Mouse (Mus musculus): ENCODE measurements at regions not wholly inside any gene's neighbourhood (a gene's known extent, or its start where the extent isn't known, plus 50 kb on each side); places are given as distances from the start of the nearest gene placed in this dataset.

DNA sequence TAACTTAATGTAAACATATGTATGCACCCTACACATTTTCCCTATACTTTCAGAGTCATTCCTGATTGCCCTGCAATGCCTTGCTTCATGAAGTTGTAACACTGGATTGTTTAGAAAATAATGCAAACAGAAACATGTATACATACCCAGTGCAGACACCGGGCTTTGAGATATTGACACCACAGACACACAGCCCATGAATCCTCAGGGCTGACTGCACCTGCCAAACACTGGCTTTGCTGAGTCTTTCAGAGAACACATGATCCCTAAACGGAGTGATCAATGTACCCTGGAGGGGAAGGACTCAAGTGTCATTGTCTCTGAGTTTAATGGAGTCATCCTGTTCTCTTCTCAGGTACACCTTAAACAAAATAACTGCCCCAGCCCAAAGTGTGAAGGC is 519.4 kb upstream of the Mki67 start:
- no peak for DNase-seq (ENCODE audit: low spot score in 2 of 2)

DNA sequence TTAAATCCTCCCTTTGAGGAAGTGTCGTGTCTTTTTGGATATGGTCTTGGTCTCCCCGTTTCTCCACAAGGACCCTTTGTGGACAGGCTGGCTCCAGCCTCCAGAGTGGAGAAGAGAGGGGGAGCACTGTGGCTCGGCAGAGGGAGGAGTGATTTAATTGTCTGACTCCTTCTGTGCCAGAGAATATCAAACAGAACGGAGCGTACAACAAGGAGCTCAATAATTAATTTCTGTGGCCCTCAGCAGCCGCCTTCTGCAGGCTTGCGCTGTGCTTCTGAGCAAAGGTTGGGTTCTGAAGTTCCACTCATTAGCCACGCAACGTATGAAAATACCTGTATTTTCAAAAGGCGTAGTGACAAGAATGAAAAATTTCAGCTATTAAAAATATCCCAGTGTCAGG is 520.2 kb upstream of the Mki67 start:
- no peak for DNase-seq (ENCODE audit: low spot score in 2 of 2)

GRCm38 (mm10) chr7:136265691-136266090 is 549.5 kb upstream of the Mki67 start:
- no peak for DNase-seq (ENCODE audit: low spot score in 2 of 2)

DNA sequence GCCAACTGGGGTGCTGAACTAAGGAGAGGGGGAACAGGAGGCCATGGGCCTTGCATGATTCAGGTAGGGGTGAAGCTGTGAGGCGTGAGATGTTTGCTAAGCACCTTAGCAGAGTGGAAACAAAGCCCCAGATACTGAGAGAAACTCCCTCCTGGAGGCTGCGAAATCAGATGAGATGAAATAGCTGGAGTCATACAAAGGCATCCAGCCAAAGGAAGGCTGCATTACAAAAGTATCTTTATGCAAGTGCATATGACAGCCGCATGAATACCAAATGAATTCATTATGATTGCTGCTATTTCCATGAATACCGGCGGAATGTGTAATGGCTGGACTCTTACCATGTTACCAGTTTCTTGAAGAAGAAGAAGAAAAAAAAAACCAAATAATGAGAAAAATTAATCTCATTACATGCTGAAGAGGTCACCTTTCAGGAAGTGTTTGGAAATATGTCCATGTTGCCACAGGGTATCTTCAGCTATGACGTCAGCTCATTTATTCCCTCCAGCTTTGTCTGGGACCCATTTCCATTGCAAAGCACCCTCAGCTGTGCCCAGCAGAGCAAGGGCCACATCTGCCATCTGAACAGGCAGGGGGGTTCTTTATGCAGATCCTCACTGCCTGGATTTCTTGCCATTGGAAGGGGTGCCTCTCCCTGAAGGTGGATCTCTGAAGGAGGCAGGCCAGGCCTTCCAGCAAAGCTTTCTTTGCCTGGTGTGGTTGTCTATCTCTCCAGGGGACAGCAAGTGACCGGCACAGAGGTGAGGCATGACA is 551.7 kb upstream of the Mki67 start:
- no peak for DNase-seq (ENCODE audit: low spot score in 2 of 2)

DNA sequence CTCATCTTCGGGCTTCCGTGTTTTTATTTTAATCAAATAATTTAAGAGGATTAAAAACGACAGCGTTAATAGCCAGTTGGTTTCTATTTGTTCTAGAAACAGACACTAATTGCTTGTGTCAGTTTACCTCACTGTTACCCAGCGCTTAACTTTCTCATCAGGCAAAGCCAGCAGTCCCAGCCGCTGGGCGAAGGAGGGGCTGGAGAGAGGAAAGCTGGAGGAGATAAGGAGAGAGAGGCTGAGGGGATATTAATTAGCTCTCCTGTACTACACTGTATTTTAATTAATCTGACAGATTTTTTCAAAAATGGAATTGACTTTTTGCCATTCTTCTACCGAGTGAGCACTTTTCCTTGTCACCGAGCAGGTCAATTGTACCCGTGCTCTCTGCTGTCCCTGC is 559.5 kb upstream of the Mki67 start:
- DNase-seq (ENCODE audit: low spot score in 2 of 2), result no peak

DNA sequence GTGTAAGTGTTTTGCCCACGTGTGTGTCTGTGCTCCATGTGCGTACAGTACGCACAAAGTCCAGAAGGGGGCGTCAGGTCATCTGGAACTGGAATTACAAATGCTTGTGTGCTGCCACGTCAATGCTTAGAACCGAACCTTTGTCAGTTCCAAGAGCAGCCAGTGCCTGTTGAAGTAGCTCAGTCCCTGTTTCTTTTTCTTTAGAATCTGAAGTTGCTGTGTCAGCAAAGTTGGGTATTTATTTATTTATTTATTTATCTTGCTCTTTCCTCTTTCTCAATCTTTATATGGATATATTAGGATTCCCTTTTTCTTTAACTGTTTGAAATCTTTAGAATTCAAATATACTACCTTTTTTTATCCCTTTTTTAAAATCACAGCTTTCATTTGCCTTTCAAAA is 567.6 kb upstream of the Mki67 start:
- no peak for DNase-seq (ENCODE audit: low spot score in 2 of 2)

DNA sequence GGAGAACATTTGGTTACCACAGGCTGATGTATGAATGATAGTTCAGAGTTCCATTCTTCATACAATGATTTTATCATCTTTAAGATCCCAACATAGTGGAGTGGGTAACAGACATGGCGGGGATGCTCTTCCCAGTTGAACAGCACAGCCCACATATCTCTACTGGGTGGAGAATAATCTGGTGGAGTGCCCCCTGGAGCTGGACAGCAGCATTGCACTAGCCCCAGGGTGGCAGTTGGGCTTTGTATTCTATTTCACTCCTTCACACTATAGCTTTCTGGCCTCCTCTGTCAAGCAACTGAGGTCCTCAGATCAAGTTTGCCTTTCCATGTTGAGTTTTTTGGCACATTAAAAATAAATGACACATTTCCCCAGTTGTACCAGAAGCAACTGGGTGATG is 569.4 kb upstream of the Mki67 start:
- DNase-seq (ENCODE audit: low spot score in 2 of 2), result no peak

DNA sequence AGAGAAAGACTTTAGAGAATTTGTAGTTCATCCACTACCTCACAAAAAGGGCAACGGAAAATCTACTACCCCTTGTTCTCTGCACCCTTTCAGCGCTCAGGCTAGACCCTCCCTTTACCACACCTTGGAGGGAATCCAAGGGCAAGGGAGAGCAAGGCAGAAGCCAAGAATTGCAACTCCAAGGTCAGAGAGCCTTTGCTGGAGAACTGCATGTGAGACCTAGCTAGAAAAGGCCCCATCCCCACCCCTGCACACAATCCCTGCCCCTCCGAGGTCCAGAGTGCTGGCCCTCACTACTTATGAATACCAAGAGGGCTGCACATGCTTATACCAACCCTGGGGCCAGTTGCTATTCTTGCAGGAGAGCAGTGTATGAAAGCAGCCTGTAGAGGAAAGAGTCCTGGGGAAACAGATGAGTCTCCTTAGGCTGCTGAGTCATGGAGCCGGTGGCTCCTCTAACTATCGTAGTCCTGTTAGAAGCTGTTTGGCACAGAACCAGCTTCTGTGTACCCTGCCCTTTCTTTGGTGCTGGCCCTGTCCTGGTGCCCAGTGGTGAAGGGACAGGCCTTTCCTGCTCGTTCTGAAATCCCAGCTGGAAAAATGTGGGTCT is 577.5 kb upstream of the Mki67 start:
- no peak for DNase-seq (ENCODE audit: low spot score in 2 of 2)

DNA sequence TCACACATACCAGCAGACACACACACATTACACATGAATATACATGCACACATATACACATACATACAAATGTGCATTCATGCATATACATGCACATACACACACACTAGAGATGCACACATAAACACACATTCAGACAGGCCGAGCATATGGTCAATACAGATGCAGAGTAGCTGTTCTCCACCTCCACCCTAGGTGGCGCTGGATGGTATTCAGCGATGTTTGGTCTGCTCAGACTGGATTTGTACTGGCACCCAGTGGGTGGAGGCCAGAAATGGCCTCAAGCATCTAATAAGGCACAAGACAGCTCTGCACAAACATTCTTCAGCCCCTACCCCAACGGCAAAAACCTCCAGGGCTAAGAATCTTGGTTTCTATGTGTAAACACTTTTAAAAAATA is 578.3 kb upstream of the Mki67 start:
- no peak for DNase-seq (ENCODE audit: low spot score in 2 of 2)

GRCm38 (mm10) chr7:136297901-136298513 is 581.8 kb upstream of the Mki67 start:
- DNase-seq (ENCODE audit: low spot score in 2 of 2), result no peak

DNA sequence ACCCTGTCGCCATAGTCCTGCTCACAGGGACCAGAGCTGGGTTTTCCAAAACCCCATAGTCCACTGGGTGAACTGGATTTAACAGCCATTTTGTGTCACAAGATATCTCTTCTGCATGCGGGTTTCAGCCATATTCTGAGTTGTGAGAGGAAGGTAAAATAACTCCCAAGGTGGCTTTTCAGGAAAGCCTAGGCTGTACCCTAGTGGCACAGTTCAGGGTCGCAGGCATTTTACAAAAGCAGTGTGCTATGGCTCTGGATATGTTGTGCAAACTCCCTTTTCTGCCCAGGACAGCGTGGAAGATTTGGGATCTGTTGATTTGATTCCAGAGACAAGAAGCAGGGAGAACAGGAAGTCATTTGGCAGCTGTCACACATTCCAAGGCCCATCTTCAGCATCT is 588.3 kb upstream of the Mgmt start:
- DNase-seq (ENCODE audit: low spot score in 2 of 2), result no peak

DNA sequence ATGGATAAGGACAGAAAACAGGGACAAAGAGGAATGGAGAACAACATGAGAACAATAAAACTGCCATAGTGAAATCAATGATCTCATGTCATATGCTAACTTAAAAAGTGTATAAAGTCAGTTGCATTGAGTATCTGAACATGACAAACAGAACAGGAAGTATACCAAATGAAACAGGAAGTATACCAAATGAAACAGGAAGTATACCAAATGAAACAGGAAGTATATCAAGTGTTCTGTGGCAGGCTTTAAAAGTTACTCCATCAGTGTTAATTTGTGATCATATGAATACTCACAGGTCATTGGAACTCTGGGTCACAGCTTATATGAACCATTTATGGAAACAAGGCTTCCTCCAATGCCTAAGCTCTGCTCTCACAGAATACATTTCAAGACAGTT is 585.6 kb upstream of the Mgmt start:
- DNase-seq (ENCODE audit: low spot score in 2 of 2), result no peak

DNA sequence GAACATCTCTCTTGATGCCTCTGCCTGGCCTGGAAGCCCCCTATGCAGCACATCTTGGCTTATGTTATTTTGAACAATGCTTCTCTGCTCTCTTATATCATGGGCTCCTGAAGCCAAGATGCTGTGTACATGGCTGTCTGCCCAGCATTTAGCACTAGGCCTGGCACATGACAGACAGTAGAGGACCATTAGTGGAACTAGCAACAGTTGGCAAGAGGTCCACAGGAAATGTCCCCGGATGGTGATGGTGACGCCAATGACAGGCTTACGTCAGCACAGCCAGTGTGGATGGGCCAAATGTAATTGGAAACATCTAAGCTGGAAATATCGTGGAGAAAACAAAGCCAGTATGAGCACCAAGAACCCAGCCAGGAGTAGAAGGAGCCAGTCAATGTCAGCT is 567.1 kb upstream of the Mgmt start:
- DNase-seq (ENCODE audit: low spot score in 2 of 2), result no peak

GRCm38 (mm10) chr7:136330431-136330830 is 564.0 kb upstream of the Mgmt start:
- DNase-seq (ENCODE audit: low spot score in 2 of 2), result no peak

- DNase-seq (ENCODE audit: low spot score in 2 of 2), result no peak
These were observed 561.6 kb upstream of the Mgmt start for GRCm38 (mm10) chr7:136332805-136333204.

- no peak for DNase-seq (ENCODE audit: low spot score in 2 of 2)
These were observed 552.7 kb upstream of the Mgmt start for GRCm38 (mm10) chr7:136341599-136342210.

- no peak for DNase-seq (ENCODE audit: low spot score in 2 of 2)
These were observed 552.1 kb upstream of the Mgmt start for GRCm38 (mm10) chr7:136342211-136342799.

GRCm38 (mm10) chr7:136342822-136343221 is 551.6 kb upstream of the Mgmt start:
- DNase-seq (ENCODE audit: low spot score in 2 of 2), result no peak

- DNase-seq (ENCODE audit: low spot score in 2 of 2), result no peak
These were observed 550.9 kb upstream of the Mgmt start for GRCm38 (mm10) chr7:136343494-136343893.

GRCm38 (mm10) chr7:136345051-136345450 is 549.4 kb upstream of the Mgmt start:
- no peak for DNase-seq (ENCODE audit: low spot score in 2 of 2)

DNA sequence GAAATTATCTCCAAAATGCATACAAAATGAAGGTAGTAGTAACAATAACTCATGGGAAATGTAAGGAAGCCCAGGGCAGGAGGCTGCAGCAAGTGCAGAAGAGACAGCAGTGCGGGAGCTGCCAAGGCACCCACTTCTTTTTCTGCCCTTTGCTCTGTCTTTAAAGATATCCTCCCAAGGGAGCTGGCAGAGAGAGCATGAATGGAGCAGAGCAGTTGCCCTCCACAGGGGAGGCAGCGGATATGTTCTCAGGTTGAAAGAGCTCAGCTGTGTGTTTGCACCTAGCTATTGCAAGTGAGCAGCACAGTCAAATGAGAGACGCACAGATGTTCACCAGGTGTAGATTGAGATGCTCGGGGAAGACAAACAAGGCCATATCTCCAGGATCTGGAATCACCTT is 547.9 kb upstream of the Mgmt start:
- DNase-seq (ENCODE audit: low spot score in 2 of 2), result no peak

DNA sequence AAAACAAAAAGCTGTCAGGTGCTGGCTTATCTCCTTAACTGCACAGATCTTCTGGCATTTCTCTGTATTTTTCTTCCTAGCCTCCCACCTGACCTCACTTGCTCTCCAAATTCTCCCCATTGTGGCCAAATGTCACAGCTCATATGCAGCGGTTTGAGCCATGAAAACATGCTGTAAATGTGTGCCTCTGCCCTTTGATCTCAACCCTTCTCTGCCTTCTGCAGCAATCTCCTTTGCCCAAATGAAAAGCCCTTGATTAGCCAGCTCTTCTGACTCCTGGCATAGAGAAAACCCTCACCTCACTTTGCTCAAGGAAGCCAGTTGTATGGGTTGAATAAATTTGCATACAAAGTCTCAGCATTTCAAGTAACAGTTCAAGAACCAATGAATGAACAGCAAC is 546.1 kb upstream of the Mgmt start:
- no peak for DNase-seq (ENCODE audit: low spot score in 2 of 2)
